Mouse (Mus musculus): ENCODE measurements at regions not wholly inside any gene's neighbourhood (a gene's known extent, or its start where the extent isn't known, plus 50 kb on each side); places are given as distances from the start of the nearest gene placed in this dataset.

- Histone ChIP-seq H3K27ac (ENCODE audit: insufficient read depth, low read depth) (no peak overlapping the region), H3K27me3 (replicated peaks) (no peaks in the 10 kb centered on the region), H3K4me1 (ENCODE audit: control insufficient read depth in 1 of 2, insufficient read depth in 2 of 2) (peaks cover 3 to 35% of the 10 kb centered on the region in 2 experiments; a peak in 3 of 4 replicates), H3K4me3 (replicated peaks in 1 of 3; ENCODE audit: low read depth in 2 of 3, low read length in 2 of 3, poor library complexity in 1 of 3) (no peak overlapping the region), H3K4me2 (ENCODE audit: insufficient read depth, low read depth, poor library complexity, severe bottlenecking) (no peak overlapping the region), H3K9me3 (replicated peaks; ENCODE audit: low read length) (no peaks in the 10 kb centered on the region), H3K36me3 (replicated peaks in 1 of 2; ENCODE audit: control insufficient read depth in 1 of 2, insufficient read depth in 1 of 2, low read length in 1 of 2) (no peaks in the 10 kb centered on the region), H3K9ac (ENCODE audit: insufficient read depth, low read depth) (no peak overlapping the region), H3K79me2 (replicated peaks; ENCODE audit: control insufficient read depth, extremely low read depth, insufficient read depth, poor library complexity, severe bottlenecking) (no peaks in the 10 kb centered on the region)
- in situ Hi-C loops (cut with MboI; ENCODE audit: low pct_ligation_motif_present, low pct_unique_long_range_greater_than_20kb, low sequenced_read_pairs), result no loop called here
- DNase-seq (ENCODE audit: extremely low read depth), result no peak
- dilution Hi-C loops (cut with MboI; ENCODE audit: extremely low pct_ligation_motif_present, extremely low pct_unique_long_range_greater_than_20kb, low sequenced_read_pairs), result no loop called here
- TF ChIP-seq CHD1 (IDR thresholded peaks at IDR 0.05; ENCODE audit: low read depth, low read length) (no peak), UBTF (IDR thresholded peaks at IDR 0.05; ENCODE audit: low read depth, low read length) (no peak)
Measured at GRCm38 (mm10) chr2:17853500-17854011, 122.3 kb upstream of the Nebl start.

- in situ Hi-C loops (cut with MboI; ENCODE audit: low pct_ligation_motif_present, low pct_unique_long_range_greater_than_20kb, low sequenced_read_pairs) (no loop called here), dilution Hi-C loops (cut with MboI; ENCODE audit: extremely low pct_ligation_motif_present, extremely low pct_unique_long_range_greater_than_20kb, low sequenced_read_pairs) (no loop called here)
- no peak for TF ChIP-seq CHD1 (IDR thresholded peaks at IDR 0.05; ENCODE audit: low read depth, low read length)
- no peak for TF ChIP-seq JUN (IDR thresholded peaks at IDR 0.05; ENCODE audit: insufficient read depth, low read depth, low read length)
- no peak for TF ChIP-seq KAT2A (IDR thresholded peaks at IDR 0.05; ENCODE audit: insufficient replicate concordance, low read length)
- TF ChIP-seq ZNF384 (IDR thresholded peaks at IDR 0.05; ENCODE audit: low read depth, low read length), result no peak
- TF ChIP-seq MAX (IDR thresholded peaks at IDR 0.05; ENCODE audit: low read length), result no peak
- TF ChIP-seq UBTF (IDR thresholded peaks at IDR 0.05; ENCODE audit: low read depth, low read length), result no peak
- TF ChIP-seq CHD2 (IDR thresholded peaks at IDR 0.05; ENCODE audit: low read length), result no peak
- TF ChIP-seq IRF4 (IDR thresholded peaks at IDR 0.05; ENCODE audit: low read depth, low read length), result no peak
- TF ChIP-seq MAFK (IDR thresholded peaks at IDR 0.05; ENCODE audit: insufficient replicate concordance, low read length), result no peak
- no peak for TF ChIP-seq HCFC1 (IDR thresholded peaks at IDR 0.05; ENCODE audit: low read depth, low read length)
- TF ChIP-seq ELF1 (IDR thresholded peaks at IDR 0.05; ENCODE audit: low read depth, low read length), result no peak
- no peak for TF ChIP-seq SMC3 (IDR thresholded peaks at IDR 0.05; ENCODE audit: low read depth, low read length)
- no peak for TF ChIP-seq ZKSCAN1 (IDR thresholded peaks at IDR 0.05; ENCODE audit: borderline replicate concordance, low read depth, low read length)
- no peak for TF ChIP-seq SIN3A (IDR thresholded peaks at IDR 0.05; ENCODE audit: low read length)
- TF ChIP-seq ZMIZ1 (IDR thresholded peaks at IDR 0.05; ENCODE audit: low read depth, low read length), result no peak
- no peak for TF ChIP-seq JUND (conservative IDR thresholded peaks at IDR 0.05; ENCODE audit: low read depth, low read length)
- no peak for TF ChIP-seq USF2 (conservative IDR thresholded peaks at IDR 0.05; ENCODE audit: low read depth, low read length)
- TF ChIP-seq NELFE (IDR thresholded peaks at IDR 0.05; ENCODE audit: low read depth, low read length), result no peak
- H3K9ac ChIP-seq (ENCODE audit: insufficient read depth, low read depth), result no peak overlapping the region
- H3K27ac ChIP-seq (ENCODE audit: insufficient read depth, low read depth), result no peak overlapping the region
- H3K79me2 ChIP-seq (replicated peaks; ENCODE audit: control insufficient read depth, extremely low read depth, insufficient read depth, poor library complexity, severe bottlenecking), result no peaks in the 10 kb centered on the region
- H3K4me2 ChIP-seq (ENCODE audit: insufficient read depth, low read depth, poor library complexity, severe bottlenecking), result no peak overlapping the region
- H3K27me3 ChIP-seq (replicated peaks), result no peaks in the 10 kb centered on the region
- H3K36me3 ChIP-seq (replicated peaks in 1 of 2; ENCODE audit: control insufficient read depth in 1 of 2, insufficient read depth in 1 of 2, low read length in 1 of 2), result no peaks in the 10 kb centered on the region
- DNase-seq (ENCODE audit: extremely low read depth), result no peak
- H3K4me3 ChIP-seq (replicated peaks in 1 of 3; ENCODE audit: low read depth in 2 of 3, low read length in 2 of 3, poor library complexity in 1 of 3), result no peak overlapping the region
- peaks cover 3 to 35% of the 10 kb centered on the region in 2 experiments; a peak in 3 of 4 replicates for H3K4me1 ChIP-seq (ENCODE audit: control insufficient read depth in 1 of 2, insufficient read depth in 2 of 2)
- no peaks in the 10 kb centered on the region for H3K9me3 ChIP-seq (replicated peaks; ENCODE audit: low read length)
Measured at GRCm38 (mm10) chr2:17852740-17853499, 121.7 kb upstream of the Nebl start.
